Mouse (Mus musculus) cortical plate, adult 2 months (tissue): ENCODE data around the gene Limch1.

Source experiments
- CTCF ChIP-seq: fragments of 200-500 bp; IDR thresholded peaks from 2 replicates; pipeline ENCODE4 v1.5.1; 2011; ENCODE audit warnings: mild to moderate bottlenecking, control low read depth, low read length; ENCODE audit not compliant: insufficient read depth; ENCODE audit errors: extremely low read depth
- POLR2A ChIP-seq: fragments of 200-500 bp; IDR thresholded peaks from 2 replicates; pipeline ENCODE4 v1.6.1; 2011; ENCODE audit warnings: mild to moderate bottlenecking, low read length, control low read depth; ENCODE audit not compliant: insufficient read depth; ENCODE audit errors: extremely low read depth

DNA sequence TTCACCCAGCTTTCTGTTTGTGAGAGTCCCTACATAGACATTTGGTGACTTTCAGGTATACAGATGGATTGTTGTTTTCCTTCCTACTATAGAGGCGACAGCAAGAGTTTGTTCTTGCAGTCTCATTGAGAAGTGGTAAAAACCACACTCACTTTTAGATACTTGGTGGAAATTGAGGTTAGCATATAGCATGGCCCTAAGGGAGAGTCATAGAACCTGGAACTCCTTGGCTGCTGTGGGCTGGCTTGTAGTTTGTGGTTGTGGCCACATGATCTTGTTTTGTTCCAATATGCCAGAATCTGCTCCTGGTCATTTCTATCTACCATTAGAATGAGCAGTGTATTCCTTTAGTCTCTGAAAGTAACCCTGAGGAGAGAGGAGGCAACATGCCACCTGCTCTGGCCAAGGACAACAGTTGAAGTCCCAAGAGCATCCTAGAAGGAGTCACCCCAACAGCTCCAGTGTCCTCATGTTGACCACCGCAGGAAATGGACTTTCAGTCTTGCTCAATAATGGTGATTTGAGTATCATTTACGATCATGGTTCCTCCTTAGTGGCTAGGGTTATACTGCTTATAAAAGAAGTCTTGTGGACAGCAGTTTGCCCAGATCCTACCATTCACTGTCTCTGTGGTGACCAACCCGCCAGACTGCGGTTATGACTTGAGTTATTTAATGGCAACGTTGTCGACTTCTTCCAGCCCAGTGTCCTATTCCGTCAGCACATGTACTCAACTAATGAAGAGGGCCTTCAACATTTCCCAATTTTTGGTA, 71.7 kb downstream of the Limch1 start:
- TF ChIP-seq CTCF (no peak), POLR2A (no peak)
